Mouse (Mus musculus) liver, embryonic 14.5 days (tissue): ENCODE measurements around the gene Nup93.

Experiments used
- CTCF ChIP-seq: IDR thresholded peaks from 2 replicates; pipeline ENCODE4 v1.5.1; 2016; ENCODE audit warnings: antibody characterized with exemption, low read depth, control low read depth
- EP300 ChIP-seq: IDR thresholded peaks from 2 replicates; pipeline ENCODE4 v1.6.1; 2016; ENCODE audit warnings: antibody characterized with exemption, low read depth

GRCm38 (mm10) chr8:94171321-94171755, 43.0 kb upstream of the Nup93 start:
- TF ChIP-seq EP300 (no peak), CTCF (no peak)
